Mouse (Mus musculus): ENCODE measurements around the gene Mip.
"Not testable (repeated sequence)": the region's sequence is repeated elsewhere in the genome, so short reads cannot be mapped to it uniquely, and the experiment has no call there.

Mip gene

GRCm38 (mm10) chr10:128212148-128212547 is 13.5 kb upstream of the Mip start:
- no peak for DNase-seq

- DNase-seq = peak; percentile 75
Observed at GRCm38 (mm10) chr10:128212871-128213323, 12.7 kb upstream of the Mip start.

GRCm38 (mm10) chr10:128214112-128214511 is 11.5 kb upstream of the Mip start:
- DNase-seq = not testable (repeated sequence)

- DNase-seq = no peak
Observed at GRCm38 (mm10) chr10:128214981-128215380, 10.7 kb upstream of the Mip start.

- DNase-seq = no peak
Observed at GRCm38 (mm10) chr10:128218387-128219117, 7.1 kb upstream of the Mip start.

GRCm38 (mm10) chr10:128221533-128222286 is 3.9 kb upstream of the Mip start:
- DNase-seq = peak; percentile 6

- no peak for DNase-seq
Observed at GRCm38 (mm10) chr10:128225064-128225463, 574 bp upstream of the Mip start.

- DNase-seq = no peak
Observed at GRCm38 (mm10) chr10:128227592-128227991, 2.0 kb downstream of the Mip start.

GRCm38 (mm10) chr10:128228009-128228408 is 2.4 kb downstream of the Mip start:
- DNase-seq = no peak

- DNase-seq = peak; percentile 21
Observed at GRCm38 (mm10) chr10:128230582-128230981, 4.9 kb downstream of the Mip start.

GRCm38 (mm10) chr10:128231146-128231545 is 5.5 kb downstream of the Mip start:
- peak; percentile 21 for DNase-seq

GRCm38 (mm10) chr10:128231697-128232419 is 6.2 kb downstream of the Mip start, which contains the start of gene Timeless:
Timeless (plus strand) TSS chr10:128232065.
- peak; percentile 93 for DNase-seq

- DNase-seq = peak; percentile 71
Observed at GRCm38 (mm10) chr10:128232420-128232985, 6.9 kb downstream of the Mip start.

- no peak for DNase-seq
Observed at GRCm38 (mm10) chr10:128236321-128236720, 10.7 kb downstream of the Mip start.

GRCm38 (mm10) chr10:128237807-128238480 is 12.3 kb downstream of the Mip start:
- DNase-seq = no peak

GRCm38 (mm10) chr10:128239140-128239539 is 13.5 kb downstream of the Mip start:
- DNase-seq = no peak

- no peak for DNase-seq
Observed at GRCm38 (mm10) chr10:128240131-128240530, 14.5 kb downstream of the Mip start.

GRCm38 (mm10) chr10:128243252-128243651 is 17.6 kb downstream of the Mip start:
- no peak for DNase-seq

- DNase-seq = no peak
Observed at GRCm38 (mm10) chr10:128244121-128244520, 18.5 kb downstream of the Mip start.

- no peak for DNase-seq
Observed at GRCm38 (mm10) chr10:128247020-128247732, 21.5 kb downstream of the Mip start.

- no peak for DNase-seq
Observed at GRCm38 (mm10) chr10:128250565-128250964, 24.9 kb downstream of the Mip start.
